Mouse (Mus musculus) kidney, adult 9 months (tissue): ENCODE results near the gene Elavl4.
A peak's percentile ranks its signal among the peaks of the same experiment; 100 is the strongest.

Experiments used
- DNase-seq: peaks from one replicate; pipeline ENCODE4 v3.0.0; 2022

Elavl4 gene

GRCm38 (mm10) chr4:110264345-110264943, 87.3 kb downstream of the Elavl4 start:
- DNase-seq, result no peak

- DNase-seq, result no peak
These were observed 94.3 kb downstream of the Elavl4 start for GRCm38 (mm10) chr4:110257360-110257759.

GRCm38 (mm10) chr4:110255617-110256016, 96.1 kb downstream of the Elavl4 start:
- no peak for DNase-seq

GRCm38 (mm10) chr4:110250055-110250454, 101.7 kb downstream of the Elavl4 start:
- no peak for DNase-seq

- peak; percentile 3 for DNase-seq
These were observed 108.8 kb downstream of the Elavl4 start for GRCm38 (mm10) chr4:110242879-110243278.

GRCm38 (mm10) chr4:110234554-110234953, 117.2 kb downstream of the Elavl4 start:
- no peak for DNase-seq

GRCm38 (mm10) chr4:110232327-110232726, 119.4 kb downstream of the Elavl4 start:
- no peak for DNase-seq

- DNase-seq, result no peak
These were observed 119.9 kb downstream of the Elavl4 start for GRCm38 (mm10) chr4:110231799-110232198.

- no peak for DNase-seq
These were observed 122.1 kb downstream of the Elavl4 start for GRCm38 (mm10) chr4:110229652-110230051.

GRCm38 (mm10) chr4:110229238-110229637, 122.5 kb downstream of the Elavl4 start:
- no peak for DNase-seq

- no peak for DNase-seq
These were observed 124.1 kb downstream of the Elavl4 start for GRCm38 (mm10) chr4:110227621-110228031.

- DNase-seq, result no peak
These were observed 126.2 kb downstream of the Elavl4 start for GRCm38 (mm10) chr4:110225492-110225891.

- DNase-seq, result no peak
These were observed 132.9 kb downstream of the Elavl4 start for GRCm38 (mm10) chr4:110218819-110219218.

- DNase-seq, result no peak
These were observed 134.2 kb downstream of the Elavl4 start for GRCm38 (mm10) chr4:110217553-110217952.

GRCm38 (mm10) chr4:110214543-110214942, 137.2 kb downstream of the Elavl4 start:
- no peak for DNase-seq

GRCm38 (mm10) chr4:110213666-110214065, 138.0 kb downstream of the Elavl4 start:
- no peak for DNase-seq

GRCm38 (mm10) chr4:110210246-110210645, 141.5 kb downstream of the Elavl4 start:
- DNase-seq, result no peak

- DNase-seq, result no peak
These were observed 142.1 kb downstream of the Elavl4 start for GRCm38 (mm10) chr4:110209613-110210012.

- DNase-seq, result no peak
These were observed 150.0 kb downstream of the Elavl4 start for GRCm38 (mm10) chr4:110201680-110202079.

GRCm38 (mm10) chr4:110199897-110200296, 151.8 kb downstream of the Elavl4 start:
- DNase-seq, result no peak

GRCm38 (mm10) chr4:110198600-110198999, 153.1 kb downstream of the Elavl4 start:
- DNase-seq, result no peak

GRCm38 (mm10) chr4:110177263-110177662, 174.4 kb downstream of the Elavl4 start:
- no peak for DNase-seq

- DNase-seq, result no peak
These were observed 179.7 kb downstream of the Elavl4 start for GRCm38 (mm10) chr4:110172028-110172427.

- no peak for DNase-seq
These were observed 186.5 kb downstream of the Elavl4 start for GRCm38 (mm10) chr4:110165217-110165616.

- DNase-seq, result no peak
These were observed 190.1 kb downstream of the Elavl4 start for GRCm38 (mm10) chr4:110161600-110161999.
